Mouse (Mus musculus): ENCODE results near the gene Snx32. TPM values are rescaled to one million over a fixed set of nuclear protein-coding genes. Genes with fewer than 3 reads are reported as not detected.

Snx32 gene
- polyA plus RNA-seq, 1 experiment from 2014 or later = 74.3 TPM

DNA sequence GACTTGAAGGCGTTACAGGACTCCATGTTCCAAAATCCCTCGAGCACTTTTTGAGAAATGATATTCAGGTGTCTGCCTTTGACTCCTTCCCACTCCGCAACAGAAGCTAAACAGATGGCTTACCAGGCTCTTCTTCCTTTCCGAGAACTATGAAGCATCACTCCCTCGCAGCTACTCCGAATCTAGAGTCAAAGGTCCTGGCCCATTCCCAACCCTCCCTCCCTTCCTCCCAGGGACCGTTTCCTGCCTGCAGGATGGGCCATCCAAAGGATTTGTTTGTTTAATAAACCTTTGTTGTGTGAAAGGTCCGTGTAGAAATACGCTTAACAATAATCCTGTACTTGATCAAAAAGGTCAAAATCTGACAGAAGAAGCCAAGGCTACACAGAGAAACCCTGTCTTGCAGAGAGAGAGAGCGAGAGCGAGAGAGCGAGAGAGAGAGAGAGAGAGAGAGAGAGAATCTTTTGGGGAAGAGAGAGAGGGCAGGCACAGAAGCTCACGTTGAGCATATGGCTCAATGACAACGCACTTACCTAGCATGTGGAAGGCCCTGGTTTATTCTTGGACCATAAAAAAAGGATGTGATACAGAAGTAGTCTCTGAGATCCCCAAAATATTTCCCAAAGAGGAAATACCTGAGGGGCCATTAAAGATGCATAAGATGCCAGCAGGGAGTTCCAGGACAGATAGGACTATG lies 52.4 kb downstream of the Snx32 start, which contains the start of gene Ccdc85b:
Gene Ccdc85b, minus strand, starts transcription at position 149 of the 697 bp plus-strand sequence.
- ATAC-seq (ENCODE audit: low read depth) = no peak; the same call in 1 of the 2 replicates
- H3K27me3 ChIP-seq = peaks cover 13% of the 10 kb centered on the region; the same call in 1 of the 2 replicates
- peak within 1 kb of the TSS; percentile 76 for H3K4me3 ChIP-seq
- no peaks in the 10 kb centered on the region for H3K9me3 ChIP-seq
- peak within 1 kb of the TSS; percentile 92 for H3K9ac ChIP-seq
- peak within 1 kb of the TSS; percentile 98 for H3K4me2 ChIP-seq
- H3K4me1 ChIP-seq (replicated peaks) = peaks cover 59% of the 10 kb centered on the region
- peak within 1 kb of the TSS; percentile 97 for H3K27ac ChIP-seq (replicated peaks)
- WGBS = 21% methylated on average over 14 of the region's 14 CpGs
- H3K36me3 ChIP-seq = peaks cover 18% of the 10 kb centered on the region

- under 1% methylated on average over 63 of the region's 70 CpGs for WGBS
- Histone ChIP-seq H3K27me3 (peaks cover 13% of the 10 kb centered on the region; the same call in 1 of the 2 replicates), H3K36me3 (peaks cover 10% of the 10 kb centered on the region), H3K9ac (peak overlapping the region; percentile 92), H3K27ac (replicated peaks) (peak overlapping the region; percentile 97), H3K4me1 (replicated peaks) (peaks cover 59% of the 10 kb centered on the region), H3K4me3 (peak overlapping the region; percentile 76), H3K4me2 (peak overlapping the region; percentile 98), H3K9me3 (no peaks in the 10 kb centered on the region)
- ATAC-seq (ENCODE audit: low read depth) = peak; percentile 90
Observed at GRCm38 (mm10) chr19:5456922-5457745, 53.2 kb downstream of the Snx32 start.

GRCm38 (mm10) chr19:5456241-5456921 lies 54.0 kb downstream of the Snx32 start:
- Histone ChIP-seq H3K4me1 (replicated peaks) (peaks cover 53% of the 10 kb centered on the region), H3K36me3 (peaks cover 10% of the 10 kb centered on the region), H3K4me3 (peak overlapping the region; percentile 76), H3K27ac (replicated peaks) (peak overlapping the region; percentile 97), H3K4me2 (peak overlapping the region; percentile 98), H3K27me3 (peaks cover 18% of the 10 kb centered on the region), H3K9ac (peak overlapping the region; percentile 92), H3K9me3 (no peaks in the 10 kb centered on the region)
- 3% methylated on average over 26 of the region's 26 CpGs for WGBS
- no peak for ATAC-seq (ENCODE audit: low read depth)

DNA sequence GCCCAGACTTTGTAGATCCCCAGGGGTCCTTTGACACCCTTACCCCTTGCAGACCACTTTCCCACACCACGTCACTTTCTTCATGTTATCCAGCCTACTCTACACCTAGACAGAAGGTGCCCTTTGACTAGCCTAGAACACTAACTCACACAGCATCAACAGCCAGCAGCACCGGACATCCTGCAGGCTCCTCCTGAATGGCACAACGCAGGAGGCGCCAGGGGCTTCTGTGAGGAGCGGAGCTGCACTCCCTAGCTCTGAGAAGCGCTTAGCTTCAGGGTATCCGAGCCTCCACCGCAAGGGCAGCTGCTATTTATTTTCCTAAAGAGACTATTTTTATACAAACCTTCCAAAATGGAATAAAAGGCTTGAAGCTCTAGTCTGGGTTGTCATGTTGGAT lies 54.8 kb downstream of the Snx32 start:
- H3K4me2 ChIP-seq = peak overlapping the region; percentile 98
- peaks cover 10% of the 10 kb centered on the region for H3K36me3 ChIP-seq
- ATAC-seq (ENCODE audit: low read depth) = no peak
- H3K27ac ChIP-seq (replicated peaks) = 0 out of 2 replicates have a peak overlapping the region, but pooled peaks have one; percentile 23
- H3K9me3 ChIP-seq = no peaks in the 10 kb centered on the region
- H3K4me3 ChIP-seq = peak overlapping the region; percentile 76
- peak overlapping the region; percentile 92 for H3K9ac ChIP-seq
- peaks cover 46% of the 10 kb centered on the region for H3K4me1 ChIP-seq (replicated peaks)
- peaks cover 26% of the 10 kb centered on the region for H3K27me3 ChIP-seq
- 63% methylated on average over 8 of the region's 8 CpGs for WGBS

- Histone ChIP-seq H3K4me2 (peak overlapping the region; percentile 98), H3K9ac (peak overlapping the region; percentile 92), H3K4me3 (peak overlapping the region; percentile 76), H3K4me1 (replicated peaks) (peaks cover 45% of the 10 kb centered on the region), H3K27me3 (peaks cover 31% of the 10 kb centered on the region), H3K27ac (replicated peaks) (no peak overlapping the region), H3K9me3 (no peaks in the 10 kb centered on the region), H3K36me3 (peaks cover 10% of the 10 kb centered on the region)
- WGBS = 84% methylated on average over 12 of the region's 12 CpGs
- no peak for ATAC-seq (ENCODE audit: low read depth)
Observed at GRCm38 (mm10) chr19:5455037-5455436, 55.3 kb downstream of the Snx32 start.

DNA sequence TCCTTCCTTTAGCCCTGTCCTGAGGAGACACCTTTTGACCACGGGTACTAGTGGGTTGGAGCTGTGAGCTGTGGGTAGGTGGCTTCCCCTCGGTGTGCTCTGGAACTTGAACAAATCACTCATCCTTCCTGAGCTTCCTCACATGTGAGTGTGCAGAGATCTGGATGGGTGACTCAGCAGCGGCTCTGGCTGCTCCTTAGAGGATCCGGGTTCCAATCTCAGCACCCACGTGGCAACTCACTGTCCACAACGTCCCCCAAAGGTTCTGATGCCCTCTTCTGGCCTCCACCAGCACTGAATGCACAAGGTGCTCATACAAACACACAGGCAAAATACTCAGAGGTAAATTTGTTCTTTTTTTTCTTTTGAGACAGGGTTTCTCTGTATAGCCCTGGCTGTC lies 58.6 kb downstream of the Snx32 start:
- Histone ChIP-seq H3K27ac (replicated peaks) (no peak overlapping the region), H3K4me3 (no peak overlapping the region), H3K9ac (no peak overlapping the region), H3K36me3 (peaks cover 10% of the 10 kb centered on the region), H3K27me3 (peaks cover 51% of the 10 kb centered on the region), H3K9me3 (no peaks in the 10 kb centered on the region; the same call in 1 of the 2 replicates), H3K4me1 (replicated peaks) (peaks cover 48% of the 10 kb centered on the region), H3K4me2 (no peak overlapping the region)
- WGBS = 79% methylated on average over 6 of the region's 6 CpGs
- ATAC-seq (ENCODE audit: low read depth) = no peak

DNA sequence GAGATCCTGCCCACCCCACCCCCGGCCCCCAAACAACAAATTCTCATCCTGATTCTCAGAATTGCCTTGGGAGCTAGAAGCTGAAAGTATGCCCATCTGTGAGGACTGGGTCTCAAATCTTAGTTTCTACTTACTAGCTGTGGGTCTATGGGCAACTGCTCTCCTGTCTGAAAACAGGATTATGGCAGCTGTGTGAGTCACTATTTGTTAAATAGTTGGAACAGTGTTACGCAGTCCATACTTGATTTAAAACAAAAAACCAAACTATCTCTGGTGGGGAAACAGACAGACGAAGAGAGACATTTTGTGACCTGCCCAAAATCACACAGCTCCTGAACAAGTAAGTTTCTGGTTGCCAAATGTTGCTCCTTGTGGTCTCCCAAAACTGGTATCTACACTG lies 60.7 kb downstream of the Snx32 start:
- peaks cover 10% of the 10 kb centered on the region for H3K36me3 ChIP-seq
- no peak overlapping the region for H3K4me3 ChIP-seq
- 77% methylated on average over 3 of the region's 3 CpGs for WGBS
- H3K9ac ChIP-seq = no peak overlapping the region
- peaks cover 28% of the 10 kb centered on the region for H3K4me1 ChIP-seq (replicated peaks)
- no peak overlapping the region for H3K27ac ChIP-seq (replicated peaks)
- no peak for ATAC-seq (ENCODE audit: low read depth)
- no peaks in the 10 kb centered on the region; the same call in 1 of the 2 replicates for H3K9me3 ChIP-seq
- H3K4me2 ChIP-seq = no peak overlapping the region
- peaks cover 72% of the 10 kb centered on the region for H3K27me3 ChIP-seq

- Histone ChIP-seq H3K9me3 (no peaks in the 10 kb centered on the region; the same call in 1 of the 2 replicates), H3K4me2 (peak overlapping the region; percentile 90), H3K9ac (peak overlapping the region; percentile 57; the same call in 1 of the 2 replicates), H3K27me3 (peaks cover 83% of the 10 kb centered on the region), H3K27ac (replicated peaks) (no peak overlapping the region), H3K4me1 (replicated peaks) (peaks cover 18% of the 10 kb centered on the region), H3K4me3 (peak overlapping the region; percentile 51), H3K36me3 (no peaks in the 10 kb centered on the region)
- WGBS = 8% methylated on average over 32 of the region's 36 CpGs
- ATAC-seq (ENCODE audit: low read depth) = peak; percentile 18; the same call in 1 of the 2 replicates
Observed at GRCm38 (mm10) chr19:5448354-5449150, 61.8 kb downstream of the Snx32 start.

GRCm38 (mm10) chr19:5447515-5448353 lies 62.6 kb downstream of the Snx32 start, which contains the start of gene Fosl1:
Fosl1 (plus strand) TSS chr19:5447547.
- under 1% methylated on average over 69 of the region's 70 CpGs for WGBS
- ATAC-seq (ENCODE audit: low read depth) = peak; percentile 62

DNA sequence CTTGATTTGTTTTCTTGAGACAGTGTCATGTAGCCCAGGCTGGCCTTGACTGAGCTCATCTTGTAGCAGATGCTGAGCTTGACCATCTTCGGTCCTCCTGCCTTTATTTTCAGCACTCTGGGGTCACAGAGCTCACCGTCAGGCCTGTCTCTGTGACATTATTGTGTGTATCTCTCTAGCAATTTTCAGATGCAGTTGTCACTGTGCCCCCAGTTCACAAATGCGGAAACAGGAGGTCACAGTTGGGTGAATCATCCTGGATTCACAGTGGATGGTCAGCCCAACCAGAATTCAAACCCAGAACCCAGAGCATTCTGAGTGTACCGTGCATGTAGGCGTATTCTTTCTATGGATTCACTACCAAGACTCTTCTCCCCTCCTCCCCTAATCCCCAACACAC lies 64.6 kb downstream of the Snx32 start:
- no peaks in the 10 kb centered on the region for H3K36me3 ChIP-seq
- no peak overlapping the region for H3K9ac ChIP-seq
- H3K9me3 ChIP-seq = no peaks in the 10 kb centered on the region; the same call in 1 of the 2 replicates
- 88% methylated on average over 5 of the region's 5 CpGs for WGBS
- H3K27me3 ChIP-seq = peaks cover 73% of the 10 kb centered on the region
- H3K4me1 ChIP-seq (replicated peaks) = peaks cover 18% of the 10 kb centered on the region
- no peak overlapping the region for H3K4me2 ChIP-seq
- H3K4me3 ChIP-seq = no peak overlapping the region
- no peak for ATAC-seq (ENCODE audit: low read depth)
- no peak overlapping the region for H3K27ac ChIP-seq (replicated peaks)

More at GRCm38 (mm10) chr19:5447515-5448353, 62.6 kb downstream of the Snx32 start, which contains the start of gene Fosl1:
- Histone ChIP-seq H3K36me3 (no peaks in the 10 kb centered on the region), H3K9me3 (no peaks in the 10 kb centered on the region; the same call in 1 of the 2 replicates), H3K4me2 (peak within 1 kb of the TSS; percentile 90), H3K27me3 (peaks cover 84% of the 10 kb centered on the region), H3K27ac (replicated peaks) (no peak within 1 kb of the TSS), H3K4me1 (replicated peaks) (peaks cover 18% of the 10 kb centered on the region), H3K9ac (peak within 1 kb of the TSS; percentile 57), H3K4me3 (peak within 1 kb of the TSS; percentile 51)

Data from neural tube, embryonic 13.5 days (tissue).